Comparison of ENCODE assay signal across 18 mouse cellular contexts in genomic region chr2:44525187-44525919, GRCm38 (mm10).
DNase-seq lines count a peak whose midpoint lies in the region; ATAC-seq and TF ChIP-seq lines count a peak whose summit lies in the region.
"Had no signal": no experiment of that assay in that cellular context is flagged by ENCODE, and none has a peak within 500 bp of the region (broad histone marks: within the 10 kb centered on the region; RNA-seq: fewer than 3 reads in every experiment).

No protein-coding gene starts in this region.

- intact Hi-C loops in left cerebral cortex, postnatal 25 days (cut with DNase I), result no loop called here

- no peaks in the 10 kb centered on the region for H3K27me3 ChIP-seq in forebrain, embryonic 14.5 days (replicated peaks; ENCODE audit: control insufficient read depth, insufficient read depth, low read length)
- H3K27me3 ChIP-seq in forebrain, postnatal 0 days (ENCODE audit: insufficient read depth, low read length), result no peaks in the 10 kb centered on the region
- H3K27me3 ChIP-seq in kidney, embryonic 16.5 days (ENCODE audit: insufficient read depth, low read length), result no peaks in the 10 kb centered on the region
- H3K27me3 ChIP-seq in E14TG2a.4 (ENCODE audit: insufficient read depth, low read length), result peaks cover 26% of the 10 kb centered on the region
- H3K27me3 ChIP-seq: hindbrain, embryonic 15.5 days; liver, embryonic 15.5 days; stomach, embryonic 15.5 days had no signal

- peak; percentile 4 for DNase-seq in forebrain, embryonic 14.5 days (ENCODE audit: low spot score)
- no peak for DNase-seq in forebrain, postnatal 0 days
- no peak for DNase-seq in kidney, adult 8-10 months
- DNase-seq in R1 (ENCODE audit: low read depth, low spot score), result peak; percentile 81
- DNase-seq in left cerebral cortex, postnatal 25 days (ENCODE audit: low spot score in 2 of 2), result no peak
- DNase-seq: adrenal gland, adult 2 months; B cell, adult 2 months; cerebellum, adult 9-11 months; gastrocnemius, postnatal 36 days; kidney, adult 18-20 months had no signal

- no peak overlapping the region for H3K9ac ChIP-seq in forebrain, embryonic 14.5 days (ENCODE audit: low read length)
- no peak overlapping the region for H3K9ac ChIP-seq in forebrain, postnatal 0 days
- H3K9ac ChIP-seq in kidney, embryonic 16.5 days (replicated peaks; ENCODE audit: low read length), result no peak overlapping the region
- H3K9ac ChIP-seq: hindbrain, embryonic 15.5 days; liver, embryonic 15.5 days; stomach, embryonic 15.5 days had no signal

- no peak for ATAC-seq in forebrain, embryonic 14.5 days
- no peak for ATAC-seq in forebrain, postnatal 0 days
- peak; percentile 72 for ATAC-seq in kidney, embryonic 16.5 days (ENCODE audit: low FRiP score, low TSS enrichment)
- ATAC-seq: midbrain, embryonic 16.5 days had no signal

- H3K9me3 ChIP-seq in forebrain, embryonic 14.5 days (replicated peaks; ENCODE audit: control insufficient read depth, low read length), result no peaks in the 10 kb centered on the region
- no peaks in the 10 kb centered on the region for H3K9me3 ChIP-seq in forebrain, postnatal 0 days (ENCODE audit: low read length)
- no peaks in the 10 kb centered on the region for H3K9me3 ChIP-seq in kidney, embryonic 16.5 days (ENCODE audit: low read length)
- H3K9me3 ChIP-seq in E14TG2a.4 (ENCODE audit: low read length), result peaks cover 10% of the 10 kb centered on the region
- H3K9me3 ChIP-seq: G1E; hindbrain, embryonic 15.5 days; liver, embryonic 15.5 days; stomach, embryonic 15.5 days had no signal

- H3K4me2 ChIP-seq in forebrain, embryonic 14.5 days (ENCODE audit: low read length), result no peak overlapping the region
- H3K4me2 ChIP-seq in forebrain, postnatal 0 days (ENCODE audit: low read depth), result no peak overlapping the region
- no peak overlapping the region for H3K4me2 ChIP-seq in kidney, embryonic 16.5 days (replicated peaks; ENCODE audit: low read depth, low read length)
- H3K4me2 ChIP-seq: hindbrain, embryonic 15.5 days; liver, embryonic 15.5 days; stomach, embryonic 15.5 days had no signal

- no peak overlapping the region for H3K4me3 ChIP-seq in forebrain, embryonic 14.5 days (ENCODE audit: low read depth, low read length)
- no peak overlapping the region for H3K4me3 ChIP-seq in forebrain, postnatal 0 days (ENCODE audit: low read depth, low read length)
- H3K4me3 ChIP-seq in kidney, embryonic 16.5 days (ENCODE audit: low read length), result no peak overlapping the region
- H3K4me3 ChIP-seq in E14TG2a.4 (replicated peaks; ENCODE audit: low read length), result 0 out of 2 replicates have a peak overlapping the region, but pooled peaks have one; percentile 3
- H3K4me3 ChIP-seq: hindbrain, embryonic 15.5 days; liver, embryonic 15.5 days; stomach, embryonic 15.5 days had no signal

- no peak for TF ChIP-seq CTCF in forebrain, postnatal 0 days (IDR thresholded peaks at IDR 0.05; ENCODE audit: low read depth)
- no peak for TF ChIP-seq CTCF in E14TG2a.4 (conservative IDR thresholded peaks at IDR 0.05; ENCODE audit: low read length)

- WGBS in forebrain, embryonic 14.5 days, result 11% methylated on average over 5 of the region's 5 CpGs
- 32% methylated on average over 5 of the region's 5 CpGs for WGBS in forebrain, postnatal 0 days
- 41% methylated on average over 5 of the region's 5 CpGs for WGBS in kidney, embryonic 16.5 days

- no peak overlapping the region for H3K27ac ChIP-seq in forebrain, embryonic 14.5 days (ENCODE audit: low read depth, low read length)
- no peak overlapping the region for H3K27ac ChIP-seq in forebrain, postnatal 0 days (ENCODE audit: low read depth, low read length)
- peak overlapping the region; percentile 46; the same call in 1 of the 2 replicates for H3K27ac ChIP-seq in kidney, embryonic 16.5 days (ENCODE audit: low read length)
- H3K27ac ChIP-seq: hindbrain, embryonic 15.5 days; liver, embryonic 15.5 days; macrophage had no signal

- H3K4me1 ChIP-seq in forebrain, embryonic 14.5 days (ENCODE audit: control insufficient read depth, insufficient read depth, low read length), result peaks cover 14% of the 10 kb centered on the region; the same call in 1 of the 2 replicates
- H3K4me1 ChIP-seq in forebrain, postnatal 0 days (ENCODE audit: insufficient read depth), result no peaks in the 10 kb centered on the region
- peaks cover 17% of the 10 kb centered on the region; the same call in 1 of the 2 replicates for H3K4me1 ChIP-seq in kidney, embryonic 16.5 days (ENCODE audit: insufficient read depth, low read length)
- H3K4me1 ChIP-seq in E14TG2a.4 (replicated peaks; ENCODE audit: low read depth, low read length), result peaks cover 48% of the 10 kb centered on the region
- H3K4me1 ChIP-seq: liver, embryonic 15.5 days had no signal

- H3K36me3 ChIP-seq in forebrain, embryonic 14.5 days (ENCODE audit: control insufficient read depth, insufficient read depth, low read length), result no peaks in the 10 kb centered on the region
- no peaks in the 10 kb centered on the region for H3K36me3 ChIP-seq in forebrain, postnatal 0 days (ENCODE audit: insufficient read depth)
- no peaks in the 10 kb centered on the region for H3K36me3 ChIP-seq in kidney, embryonic 16.5 days (ENCODE audit: insufficient read depth, low read length)
- no peaks in the 10 kb centered on the region for H3K36me3 ChIP-seq in E14TG2a.4 (ENCODE audit: insufficient read depth, low read length)
- H3K36me3 ChIP-seq: G1E; hindbrain, embryonic 15.5 days; liver, embryonic 15.5 days; stomach, embryonic 15.5 days had no signal

Comparison
In these comparisons a context has a peak if more than half of its experiments do, and no peak if none do; other contexts are left out.
1. DNase-seq: peak in forebrain, embryonic 14.5 days (single experiment) and R1 (single experiment); none in forebrain, postnatal 0 days (single experiment), kidney, adult 8-10 months (0 of 2) and left cerebral cortex, postnatal 25 days (0 of 2).